Mouse (Mus musculus) megakaryocyte, embryonic 14.5 days (primary cell): ENCODE results near the gene H2-Aa. TPM values are rescaled to one million over a fixed set of nuclear protein-coding genes. Genes with fewer than 3 reads are reported as not detected.

ENCODE experiments used
- H3K27me3 ChIP-seq: replicated peaks from 2 replicates; pipeline ENCODE3; 2012; ENCODE audit warnings: inconsistent platforms
- H3K36me3 ChIP-seq: replicated peaks from 2 replicates; pipeline ENCODE3; 2012; ENCODE audit warnings: low read length, inconsistent platforms, mixed read lengths
- H3K4me1 ChIP-seq: 2 replicates; pipeline ENCODE4 v1.6.1; 2012; ENCODE audit warnings: inconsistent platforms
- H3K4me3 ChIP-seq: replicated peaks from 2 replicates; pipeline ENCODE3; 2012; ENCODE audit warnings: moderate library complexity, mild to moderate bottlenecking, inconsistent platforms
- H3K9me3 ChIP-seq: 2 replicates; pipeline ENCODE4 v1.6.1; 2012; ENCODE audit warnings: inconsistent platforms
- FLI1 ChIP-seq: IDR thresholded peaks from 2 replicates; pipeline ENCODE4 v1.6.1; 2012; ENCODE audit warnings: low read length, inconsistent platforms, mixed read lengths
- GATA1 ChIP-seq: IDR thresholded peaks from 3 replicates; pipeline ENCODE4 v1.6.1; 2012; ENCODE audit warnings: mixed read lengths, low read length, inconsistent platforms, borderline replicate concordance
- polyA plus RNA-seq: library from polyadenylated mRNA; stranded (reverse); fragments of >175 nt; gene quantifications from 2 replicates; pipeline ENCODE4 v1.2.3, GENCODE M21; 2012; ENCODE audit warnings: low replicate concordance; ENCODE audit not compliant: insufficient read depth

Gene H2-Aa
- polyA plus RNA-seq, 1 experiment = 0.64 TPM

DNA sequence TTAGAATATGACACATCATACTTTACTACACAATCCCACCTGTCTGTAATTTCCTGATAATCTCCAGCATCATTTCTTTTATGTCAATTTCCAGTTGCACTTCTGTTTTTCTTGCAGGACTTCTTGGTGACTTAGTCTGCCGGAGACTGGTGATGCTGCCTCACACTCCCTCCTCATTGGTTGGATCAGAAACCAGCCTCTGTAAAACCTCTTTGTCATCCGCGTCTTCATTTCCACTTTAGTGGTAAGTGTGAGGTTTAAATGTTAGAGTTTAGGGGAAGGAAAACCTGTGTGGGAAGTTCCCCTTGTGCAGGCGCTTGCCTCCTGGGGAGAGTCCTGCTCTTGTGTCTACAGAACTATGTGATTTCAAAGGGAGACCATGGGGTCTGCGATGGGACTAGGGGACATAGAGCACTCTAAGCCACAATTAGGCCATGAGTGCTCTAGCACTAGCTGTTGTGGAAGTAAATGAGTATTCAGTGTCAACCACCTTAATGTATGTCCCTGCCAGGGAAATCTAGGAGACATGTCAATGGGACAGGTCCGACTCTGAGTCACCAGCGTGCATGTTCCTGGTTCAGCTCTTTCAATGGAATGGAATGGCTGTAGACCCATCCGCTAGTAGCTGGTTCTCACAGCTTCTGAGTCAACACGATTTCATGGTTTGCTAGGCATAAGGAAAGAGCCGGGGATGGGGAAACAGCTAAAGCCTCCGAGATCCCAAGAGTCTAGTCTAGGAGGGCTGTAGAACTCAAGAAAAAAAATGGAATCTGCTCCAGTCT, 29.8 kb downstream of the H2-Aa start, which contains the start of gene H2-Ab1:
TSS of gene H2-Ab1 (plus strand) at position 96 of the 782 bp plus-strand sequence.
- peaks cover 55% of the 10 kb centered on the region for H3K27me3 ChIP-seq
- H3K4me3 ChIP-seq = no peak within 1 kb of the TSS
- no peaks in the 10 kb centered on the region for H3K4me1 ChIP-seq
- H3K9me3 ChIP-seq = no peaks in the 10 kb centered on the region
- no peaks in the 10 kb centered on the region for H3K36me3 ChIP-seq
- TF ChIP-seq GATA1 (no peak), FLI1 (no peak)

DNA sequence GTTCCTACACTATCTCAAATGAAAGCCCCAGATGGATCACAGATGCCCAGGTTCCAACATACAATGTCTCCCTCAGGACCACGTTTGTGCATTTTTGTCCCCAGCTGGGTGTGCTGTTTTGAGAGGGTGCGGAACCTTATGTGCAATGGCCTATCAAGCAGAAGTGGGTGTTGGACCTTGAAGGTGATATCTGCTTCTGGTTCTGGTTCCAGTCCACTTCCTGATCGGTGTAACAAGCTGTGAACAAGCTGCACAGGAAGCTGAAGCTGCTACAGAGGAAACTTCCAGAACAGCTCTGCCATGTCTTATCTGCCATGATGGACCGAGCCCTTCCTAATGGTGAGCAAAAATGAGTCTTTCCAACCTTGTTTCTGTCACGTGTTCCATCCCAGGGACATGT, 31.1 kb downstream of the H2-Aa start:
- TF ChIP-seq FLI1 (no peak), GATA1 (no peak)
- H3K4me1 ChIP-seq = no peaks in the 10 kb centered on the region
- H3K36me3 ChIP-seq = no peaks in the 10 kb centered on the region
- H3K4me3 ChIP-seq = no peak overlapping the region
- H3K9me3 ChIP-seq = no peaks in the 10 kb centered on the region
- H3K27me3 ChIP-seq = peaks cover 47% of the 10 kb centered on the region

DNA sequence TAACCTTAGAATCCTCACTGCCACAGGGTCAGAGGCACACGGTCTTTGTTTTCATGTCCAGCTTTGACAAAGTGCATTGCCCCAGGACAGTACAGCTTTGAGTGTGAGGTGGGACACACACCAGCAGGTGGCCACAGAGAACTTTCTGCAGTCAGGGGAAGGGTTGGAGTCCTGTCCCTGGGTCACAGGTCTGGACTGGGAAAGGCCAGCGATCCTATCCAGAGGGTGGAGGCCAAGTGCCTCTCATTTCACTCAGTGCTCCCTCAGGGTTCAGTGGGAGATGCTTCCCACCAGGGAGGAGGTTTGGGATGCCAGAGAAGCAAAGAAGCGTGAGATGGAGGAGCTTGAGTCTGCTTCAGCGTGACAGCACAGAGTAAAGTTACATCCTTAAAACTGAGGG, 36.0 kb downstream of the H2-Aa start:
- H3K36me3 ChIP-seq = no peaks in the 10 kb centered on the region
- no peak for TF ChIP-seq FLI1
- no peak for TF ChIP-seq GATA1
- H3K27me3 ChIP-seq = peaks cover 16% of the 10 kb centered on the region
- H3K4me3 ChIP-seq = no peak overlapping the region
- no peaks in the 10 kb centered on the region for H3K9me3 ChIP-seq
- H3K4me1 ChIP-seq = 0 out of 2 replicates have a peak, but pooled peaks cover 3% of the 10 kb centered on the region

DNA sequence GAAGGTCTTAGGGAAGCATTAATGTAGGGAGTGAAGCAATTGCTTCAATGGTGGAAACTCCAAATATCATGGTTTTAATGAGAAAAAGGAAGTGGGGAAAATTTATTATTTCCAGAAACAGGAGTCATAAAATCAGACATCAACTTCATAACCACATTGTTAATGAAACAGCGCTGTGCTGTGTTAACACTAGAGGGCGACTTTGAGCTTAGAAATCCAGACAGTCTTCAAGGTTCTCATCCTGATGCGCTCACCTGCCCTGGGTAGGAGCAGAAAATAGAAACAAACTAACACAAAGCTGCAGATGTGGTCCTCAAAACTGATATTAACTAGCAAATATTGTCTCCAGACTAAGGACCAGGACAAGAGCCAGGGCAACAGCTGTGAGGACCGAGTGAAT, 37.7 kb downstream of the H2-Aa start:
- Histone ChIP-seq H3K36me3 (no peaks in the 10 kb centered on the region), H3K27me3 (peaks cover 13% of the 10 kb centered on the region), H3K9me3 (no peaks in the 10 kb centered on the region), H3K4me1 (0 out of 2 replicates have a peak, but pooled peaks cover 3% of the 10 kb centered on the region), H3K4me3 (no peak overlapping the region)
- TF ChIP-seq GATA1 = no peak
- no peak for TF ChIP-seq FLI1

DNA sequence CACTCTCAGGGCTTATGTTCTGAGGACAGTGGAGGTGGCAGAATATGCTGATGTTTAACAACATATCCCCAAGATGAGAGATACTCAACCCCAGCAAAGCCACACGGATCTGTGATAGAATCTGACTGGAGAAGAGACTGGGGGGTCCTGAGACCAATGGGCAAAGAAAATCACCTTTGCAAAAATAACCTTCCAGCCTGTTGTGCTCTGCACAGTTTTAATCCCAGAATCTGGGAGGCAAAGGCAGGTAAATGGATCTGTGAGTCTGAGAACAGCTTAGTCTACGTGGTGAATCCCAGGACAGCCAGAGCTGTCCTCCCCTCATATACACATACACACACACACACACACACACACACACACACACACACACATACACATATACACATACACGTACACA, 38.3 kb downstream of the H2-Aa start:
- no peaks in the 10 kb centered on the region for H3K9me3 ChIP-seq
- H3K27me3 ChIP-seq = peaks cover 13% of the 10 kb centered on the region
- no peak overlapping the region for H3K4me3 ChIP-seq
- peaks cover 7% of the 10 kb centered on the region for H3K4me1 ChIP-seq
- H3K36me3 ChIP-seq = no peaks in the 10 kb centered on the region
- TF ChIP-seq FLI1 (no peak), GATA1 (no peak)

DNA sequence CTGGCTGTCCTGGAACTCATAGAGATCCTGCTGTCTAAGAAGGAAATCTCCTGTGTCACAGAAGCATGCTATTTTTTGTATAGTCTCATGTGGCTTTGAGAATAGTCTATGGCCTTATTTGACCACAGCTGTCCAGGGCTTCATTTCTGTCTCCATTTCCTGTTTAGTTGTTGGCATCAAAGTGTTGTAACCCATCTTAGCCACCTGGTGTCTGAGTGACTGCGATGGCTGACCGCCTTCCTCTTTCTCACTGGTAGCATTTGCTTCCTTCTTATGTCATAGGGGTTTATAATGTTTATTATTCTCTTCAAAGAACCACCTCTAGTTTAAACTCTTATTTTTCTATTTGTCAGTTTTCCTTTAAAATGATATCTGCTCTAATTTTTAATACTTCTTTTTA, 38.9 kb downstream of the H2-Aa start:
- no peak overlapping the region for H3K4me3 ChIP-seq
- H3K9me3 ChIP-seq = no peaks in the 10 kb centered on the region
- peaks cover 13% of the 10 kb centered on the region for H3K4me1 ChIP-seq
- no peaks in the 10 kb centered on the region for H3K36me3 ChIP-seq
- H3K27me3 ChIP-seq = peaks cover 9% of the 10 kb centered on the region
- no peak for TF ChIP-seq GATA1
- no peak for TF ChIP-seq FLI1

DNA sequence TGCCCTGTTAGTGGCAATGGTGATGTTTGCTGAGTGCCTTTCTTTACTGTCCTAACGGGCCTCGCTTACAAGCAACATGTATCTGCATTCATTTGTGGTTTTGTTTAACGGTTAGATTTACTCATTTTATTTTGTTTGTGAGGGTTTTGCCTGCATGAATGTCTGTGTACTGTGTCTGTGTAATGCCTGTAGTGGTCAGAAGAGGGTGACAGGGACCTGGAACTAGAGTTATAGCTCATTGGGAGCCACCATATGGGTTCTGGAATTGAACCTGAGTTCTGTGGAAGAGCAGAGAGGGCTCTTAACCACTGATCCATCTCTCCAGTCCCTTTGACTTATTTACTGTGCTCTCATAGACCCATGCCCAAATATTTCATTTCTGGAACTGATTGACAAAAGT, 40.6 kb downstream of the H2-Aa start:
- no peak overlapping the region for H3K4me3 ChIP-seq
- H3K9me3 ChIP-seq = peaks cover 4% of the 10 kb centered on the region
- peaks cover 3% of the 10 kb centered on the region for H3K36me3 ChIP-seq
- peaks cover 29% of the 10 kb centered on the region for H3K4me1 ChIP-seq
- TF ChIP-seq GATA1 (no peak), FLI1 (no peak)
- peaks cover 7% of the 10 kb centered on the region for H3K27me3 ChIP-seq

DNA sequence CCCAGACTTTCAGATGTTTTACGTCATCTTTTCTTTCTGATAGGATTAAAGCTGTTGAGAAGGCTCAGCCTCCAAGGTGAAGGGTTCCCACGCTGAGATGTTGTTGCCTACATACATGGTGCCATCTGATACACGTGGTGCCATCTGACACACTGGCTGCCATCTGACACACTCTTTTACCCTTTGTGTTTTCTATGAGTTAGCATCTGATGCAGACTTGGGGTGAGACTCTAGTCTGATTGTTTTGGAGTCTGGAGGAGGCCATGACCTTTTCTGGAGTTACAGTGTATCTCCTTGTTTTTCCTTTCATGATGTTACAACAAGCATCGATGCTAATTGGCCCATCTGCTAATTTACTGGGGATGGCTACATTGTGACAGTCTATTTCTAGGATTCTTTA, 43.0 kb downstream of the H2-Aa start:
- Histone ChIP-seq H3K4me3 (no peak overlapping the region), H3K27me3 (peaks cover 1% of the 10 kb centered on the region), H3K4me1 (peaks cover 43% of the 10 kb centered on the region), H3K9me3 (peaks cover 15% of the 10 kb centered on the region), H3K36me3 (peaks cover 9% of the 10 kb centered on the region)
- TF ChIP-seq FLI1 (no peak), GATA1 (no peak)

DNA sequence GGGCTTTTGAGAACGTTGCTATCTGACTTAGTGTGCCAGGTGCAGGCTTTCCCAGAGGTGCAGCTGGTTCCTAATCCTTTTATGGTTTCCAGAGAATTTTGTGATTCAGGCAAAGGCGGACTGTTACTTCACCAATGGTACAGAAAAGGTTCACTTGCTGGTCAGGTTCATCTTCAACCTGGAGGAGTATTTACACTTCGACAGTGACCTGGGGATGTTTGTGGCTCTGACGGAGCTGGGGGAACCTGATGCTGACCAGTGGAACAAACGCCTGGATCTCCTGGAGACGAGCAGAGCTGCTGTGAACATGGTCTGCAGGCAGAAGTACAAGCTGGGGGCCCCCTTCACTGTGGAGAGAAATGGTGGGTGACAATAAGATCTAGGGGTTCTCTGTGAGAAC, 46.7 kb downstream of the H2-Aa start:
- Histone ChIP-seq H3K27me3 (no peaks in the 10 kb centered on the region), H3K4me3 (no peak overlapping the region), H3K9me3 (peaks cover 15% of the 10 kb centered on the region), H3K4me1 (peaks cover 60% of the 10 kb centered on the region), H3K36me3 (peaks cover 9% of the 10 kb centered on the region)
- no peak for TF ChIP-seq FLI1
- no peak for TF ChIP-seq GATA1

DNA sequence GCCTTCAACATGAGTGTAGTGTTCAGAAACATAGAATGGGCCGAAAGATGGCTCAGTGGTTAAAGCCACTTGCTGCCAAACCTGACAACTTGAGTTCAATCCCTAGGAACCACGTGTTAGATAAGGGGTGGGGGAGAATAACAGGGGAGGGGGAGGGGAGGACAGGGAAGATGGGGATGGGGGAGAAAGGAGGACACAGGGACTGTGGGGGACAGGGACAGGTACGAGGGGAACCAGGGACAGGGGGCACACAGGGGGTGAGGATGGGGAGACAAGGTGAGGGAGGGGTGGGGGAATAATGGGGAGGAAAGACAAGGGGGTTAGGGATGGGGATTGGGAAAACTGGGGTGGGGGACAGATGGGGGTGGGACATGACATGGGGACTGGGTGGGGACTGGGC, 47.3 kb downstream of the H2-Aa start:
- peak overlapping the region; percentile 85 for H3K4me3 ChIP-seq
- peaks cover 15% of the 10 kb centered on the region for H3K9me3 ChIP-seq
- peaks cover 9% of the 10 kb centered on the region for H3K36me3 ChIP-seq
- H3K27me3 ChIP-seq = no peaks in the 10 kb centered on the region
- peaks cover 60% of the 10 kb centered on the region for H3K4me1 ChIP-seq
- TF ChIP-seq GATA1 (no peak), FLI1 (no peak)

DNA sequence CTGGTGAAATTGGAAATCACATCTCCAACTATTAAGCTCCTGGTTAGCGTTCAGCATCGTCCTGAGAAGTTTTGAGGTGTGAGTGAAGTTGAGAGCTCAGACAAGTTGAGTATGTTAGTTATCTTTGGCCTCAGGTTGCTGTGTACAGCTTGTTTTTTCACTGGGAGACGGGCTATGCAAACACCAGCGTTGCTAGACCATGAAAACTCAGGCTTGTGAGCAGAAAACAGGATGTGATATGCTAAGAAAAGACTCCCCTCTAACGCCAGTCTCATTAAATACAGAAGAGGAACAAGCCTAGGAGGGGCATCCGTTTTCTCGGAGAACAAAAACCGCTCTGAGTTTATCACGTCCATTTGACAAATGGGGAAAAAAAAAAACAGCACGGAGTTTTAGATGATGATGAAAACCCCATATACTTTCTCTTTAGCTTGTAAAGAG, 48.0 kb downstream of the H2-Aa start:
- Histone ChIP-seq H3K9me3 (peaks cover 15% of the 10 kb centered on the region), H3K4me1 (peaks cover 63% of the 10 kb centered on the region), H3K4me3 (peak overlapping the region; percentile 85), H3K36me3 (peaks cover 9% of the 10 kb centered on the region), H3K27me3 (no peaks in the 10 kb centered on the region)
- TF ChIP-seq FLI1 (no peak), GATA1 (no peak)
